Mouse (Mus musculus) intestine, embryonic 16.5 days (tissue): ENCODE measurements around the gene Zcchc18. TPM values are rescaled to one million over a fixed set of nuclear protein-coding genes. Genes with fewer than 3 reads are reported as not detected.

Experiments
- ATAC-seq: fragments of 200-750 bp; cut with Nextera tagmentation; 2 replicates; pipeline ENCODE4 v1.8.0; 2017; ENCODE audit warnings: moderate TSS enrichment, moderate library complexity
- H3K27ac ChIP-seq: fragments of 300-500 bp; sonication (generic); 2 replicates; pipeline ENCODE4 v1.5.1; 2014; ENCODE audit warnings: mild to moderate bottlenecking, low read length
- H3K27me3 ChIP-seq: fragments of 300-500 bp; sonication (generic); replicated peaks from 2 replicates; pipeline ENCODE4 v1.6.1; 2014; ENCODE audit warnings: low read length, control low read depth, mixed read lengths; ENCODE audit not compliant: control insufficient read depth, insufficient read depth
- H3K36me3 ChIP-seq: fragments of 300-500 bp; sonication (generic); 2 replicates; pipeline ENCODE4 v1.6.1; 2014; ENCODE audit warnings: low read length, control low read depth; ENCODE audit not compliant: control insufficient read depth, insufficient read depth
- H3K4me1 ChIP-seq: fragments of 300-500 bp; sonication (generic); 2 replicates; pipeline ENCODE4 v1.6.1; 2014; ENCODE audit warnings: low read length, control low read depth, mixed read lengths; ENCODE audit not compliant: control insufficient read depth, insufficient read depth
- H3K4me2 ChIP-seq: fragments of 300-500 bp; sonication (generic); 2 replicates; pipeline ENCODE4 v1.6.1; 2014; ENCODE audit warnings: low read depth, low read length, control low read depth
- H3K4me3 ChIP-seq: fragments of 300-500 bp; sonication (generic); 2 replicates; pipeline ENCODE4 v1.5.1; 2014; ENCODE audit warnings: mild to moderate bottlenecking, low read length
- H3K9ac ChIP-seq: fragments of 300-500 bp; sonication (generic); 2 replicates; pipeline ENCODE4 v1.6.1; 2014; ENCODE audit warnings: low read depth, low read length
- H3K9me3 ChIP-seq: fragments of 300-500 bp; sonication (generic); 2 replicates; pipeline ENCODE4 v1.6.1; 2016; ENCODE audit warnings: low read length, control low read depth; ENCODE audit not compliant: control insufficient read depth
- WGBS: fragments of 180-500 bp; shearing (Covaris S2); extraction: QIAGEN DNeasy Blood & Tissue Kit; methylation state at CpG from one replicate; pipeline ENCODE4 v1.1.7; 2014; 5-methylcytosine and 5-hydroxymethylcytosine counted together
- polyA plus RNA-seq: library from polyadenylated mRNA; unstranded; fragments of >200 nt; fragmentation: Nextera tagmentation; extraction: Ambion mirVana; gene quantifications from 2 replicates; pipeline ENCODE4 v1.2.1, GENCODE M21; 2015

Gene Zcchc18
- polyA plus RNA-seq, 1 experiment from 2014 or later: 14.3 TPM

GRCm38 (mm10) chrX:136992191-136992965, 577 bp upstream of the Zcchc18 start:
- ATAC-seq: peak; percentile 13; the same call in 1 of the 2 replicates
- peaks cover 9% of the 10 kb centered on the region for H3K27me3 ChIP-seq
- WGBS: 28% methylated on average over 17 of the region's 19 CpGs
- H3K9me3 ChIP-seq: no peaks in the 10 kb centered on the region
- H3K4me2 ChIP-seq: peak overlapping the region; percentile 66
- H3K9ac ChIP-seq: peak overlapping the region; percentile 19; the same call in 1 of the 2 replicates
- H3K4me3 ChIP-seq: peak overlapping the region; percentile 43
- H3K4me1 ChIP-seq: no peaks in the 10 kb centered on the region
- no peak overlapping the region for H3K27ac ChIP-seq
- H3K36me3 ChIP-seq: no peaks in the 10 kb centered on the region

GRCm38 (mm10) chrX:136993641-136994040, 686 bp downstream of the Zcchc18 start:
- no peak for ATAC-seq
- Histone ChIP-seq H3K4me3 (peak overlapping the region; percentile 43), H3K27ac (no peak overlapping the region), H3K4me1 (no peaks in the 10 kb centered on the region), H3K4me2 (peak overlapping the region; percentile 66; the same call in 1 of the 2 replicates), H3K36me3 (no peaks in the 10 kb centered on the region), H3K9ac (no peak overlapping the region), H3K9me3 (no peaks in the 10 kb centered on the region), H3K27me3 (peaks cover 9% of the 10 kb centered on the region)
- 31% methylated on average over 14 of the region's 14 CpGs for WGBS

- WGBS: 79% methylated on average over 2 of the region's 2 CpGs
Measured at GRCm38 (mm10) chrX:136996256-136996655, 3.3 kb downstream of the Zcchc18 start.

GRCm38 (mm10) chrX:137015099-137015709, 22.2 kb downstream of the Zcchc18 start:
- WGBS: 52% methylated on average over 6 of the region's 6 CpGs
- ATAC-seq: no peak

More at GRCm38 (mm10) chrX:136996256-136996655, 3.3 kb downstream of the Zcchc18 start:
- no peaks in the 10 kb centered on the region for H3K4me1 ChIP-seq
- H3K4me3 ChIP-seq: no peak overlapping the region
- H3K4me2 ChIP-seq: no peak overlapping the region
- ATAC-seq: no peak
- H3K27ac ChIP-seq: no peak overlapping the region
- no peaks in the 10 kb centered on the region for H3K9me3 ChIP-seq
- no peaks in the 10 kb centered on the region for H3K36me3 ChIP-seq
- no peak overlapping the region for H3K9ac ChIP-seq
- H3K27me3 ChIP-seq: peaks cover 9% of the 10 kb centered on the region

GRCm38 (mm10) chrX:137017668-137018067, 24.7 kb downstream of the Zcchc18 start:
- H3K27ac ChIP-seq: no peak overlapping the region
- H3K4me3 ChIP-seq: no peak overlapping the region
- no peaks in the 10 kb centered on the region for H3K4me1 ChIP-seq
- H3K9me3 ChIP-seq: no peaks in the 10 kb centered on the region
- no peak overlapping the region for H3K4me2 ChIP-seq
- ATAC-seq: no peak
- no peak overlapping the region for H3K9ac ChIP-seq
- 74% methylated on average over 1 of the region's 1 CpGs for WGBS
- H3K27me3 ChIP-seq: no peaks in the 10 kb centered on the region
- no peaks in the 10 kb centered on the region for H3K36me3 ChIP-seq

More at GRCm38 (mm10) chrX:137015099-137015709, 22.2 kb downstream of the Zcchc18 start:
- Histone ChIP-seq H3K9ac (no peak overlapping the region), H3K4me3 (no peak overlapping the region), H3K27ac (no peak overlapping the region), H3K4me1 (no peaks in the 10 kb centered on the region), H3K27me3 (no peaks in the 10 kb centered on the region), H3K36me3 (no peaks in the 10 kb centered on the region), H3K9me3 (no peaks in the 10 kb centered on the region), H3K4me2 (no peak overlapping the region)

- ATAC-seq: peak; percentile 48; the same call in 1 of the 2 replicates
- H3K4me2 ChIP-seq: no peak overlapping the region
- H3K27me3 ChIP-seq: no peaks in the 10 kb centered on the region
- H3K4me1 ChIP-seq: no peaks in the 10 kb centered on the region
- H3K4me3 ChIP-seq: no peak overlapping the region
- no peak overlapping the region for H3K9ac ChIP-seq
- H3K36me3 ChIP-seq: no peaks in the 10 kb centered on the region
- no peaks in the 10 kb centered on the region for H3K9me3 ChIP-seq
- WGBS: 41% methylated on average over 1 of the region's 1 CpGs
- no peak overlapping the region for H3K27ac ChIP-seq
Measured at GRCm38 (mm10) chrX:137019310-137019709, 26.4 kb downstream of the Zcchc18 start.

- H3K4me3 ChIP-seq: no peak overlapping the region
- H3K9me3 ChIP-seq: no peaks in the 10 kb centered on the region
- no peaks in the 10 kb centered on the region for H3K36me3 ChIP-seq
- H3K4me2 ChIP-seq: no peak overlapping the region
- peak; percentile 31; the same call in 1 of the 2 replicates for ATAC-seq
- H3K27ac ChIP-seq: no peak overlapping the region
- H3K9ac ChIP-seq: no peak overlapping the region
- H3K4me1 ChIP-seq: no peaks in the 10 kb centered on the region
- no peaks in the 10 kb centered on the region for H3K27me3 ChIP-seq
- WGBS: 88% methylated on average over 8 of the region's 8 CpGs
Measured at GRCm38 (mm10) chrX:137030916-137031315, 38.0 kb downstream of the Zcchc18 start.

GRCm38 (mm10) chrX:137031726-137032125, 38.8 kb downstream of the Zcchc18 start:
- Histone ChIP-seq H3K4me1 (no peaks in the 10 kb centered on the region), H3K27ac (no peak overlapping the region), H3K4me3 (no peak overlapping the region), H3K9ac (no peak overlapping the region), H3K9me3 (no peaks in the 10 kb centered on the region), H3K27me3 (no peaks in the 10 kb centered on the region), H3K4me2 (no peak overlapping the region), H3K36me3 (no peaks in the 10 kb centered on the region)
- no peak for ATAC-seq
- WGBS: 85% methylated on average over 5 of the region's 5 CpGs

GRCm38 (mm10) chrX:137034322-137034721, 41.4 kb downstream of the Zcchc18 start:
- 69% methylated on average over 4 of the region's 4 CpGs for WGBS
- Histone ChIP-seq H3K36me3 (no peaks in the 10 kb centered on the region), H3K27ac (no peak overlapping the region), H3K4me2 (no peak overlapping the region), H3K4me3 (no peak overlapping the region), H3K4me1 (no peaks in the 10 kb centered on the region), H3K9ac (no peak overlapping the region), H3K9me3 (no peaks in the 10 kb centered on the region), H3K27me3 (no peaks in the 10 kb centered on the region)
- ATAC-seq: no peak
